Mouse (Mus musculus): ENCODE results near the gene Banp. TPM values are rescaled to one million over a fixed set of nuclear protein-coding genes. Genes with fewer than 3 reads are reported as not detected.

Gene Banp
- polyA plus RNA-seq, 1 experiment = 153 TPM

DNA sequence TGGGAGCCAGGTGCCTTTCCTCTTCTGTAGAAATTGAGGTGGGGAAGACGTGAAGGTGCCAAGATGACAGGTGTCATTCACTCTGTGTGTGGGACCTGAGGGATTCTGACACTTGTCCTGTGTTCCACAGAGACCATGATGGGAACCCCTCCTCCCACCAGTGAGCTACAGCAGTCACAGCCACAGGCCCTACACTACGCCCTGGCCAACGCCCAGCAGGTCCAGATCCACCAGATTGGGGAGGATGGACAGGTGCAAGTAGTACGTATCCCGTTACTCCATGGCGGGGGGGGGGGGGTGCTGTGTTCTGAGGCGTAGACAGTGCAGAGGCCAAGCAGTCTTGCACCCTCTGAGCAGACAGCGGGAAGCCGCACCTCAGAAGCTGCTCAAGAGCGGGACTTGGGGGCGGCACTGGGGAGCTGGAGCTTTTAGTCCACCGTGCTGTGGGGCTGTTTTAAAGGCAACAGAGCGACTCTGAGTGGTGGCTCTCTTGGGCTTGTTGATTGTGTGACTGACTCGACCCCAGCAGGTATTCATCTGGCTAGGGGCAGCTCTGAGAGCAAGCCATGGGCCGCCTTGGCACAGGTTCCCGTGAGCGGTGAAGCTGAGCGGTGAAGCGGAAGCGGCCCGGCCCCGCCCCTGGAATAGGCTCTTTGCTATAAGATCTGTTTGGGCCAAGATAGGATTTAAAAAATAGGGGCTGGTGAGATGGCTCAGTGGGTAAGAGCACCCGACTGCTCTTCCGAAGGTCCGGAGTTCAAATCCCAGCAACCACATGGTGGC is 56.1 kb downstream of the Banp start:
- WGBS = 91% methylated on average over 25 of the region's 25 CpGs
- Histone ChIP-seq H3K27ac (ENCODE audit: control insufficient read depth, insufficient read depth, low read length) (no peak overlapping the region), H3K36me3 (ENCODE audit: control insufficient read depth, insufficient read depth, low read length) (peaks cover 45% of the 10 kb centered on the region), H3K4me1 (replicated peaks; ENCODE audit: control insufficient read depth, insufficient read depth, low read length) (peaks cover 18% of the 10 kb centered on the region), H3K27me3 (ENCODE audit: control insufficient read depth, insufficient read depth, low read length) (no peaks in the 10 kb centered on the region), H3K4me3 (ENCODE audit: control insufficient read depth, insufficient read depth, low read length) (no peak overlapping the region)
- TF ChIP-seq POLR2A (IDR thresholded peaks at IDR 0.05; ENCODE audit: control insufficient read depth, extremely low read depth, insufficient read depth, low read length, poor library complexity) (no peak), CTCF (IDR thresholded peaks at IDR 0.05; ENCODE audit: borderline replicate concordance, control insufficient read depth, extremely low read depth, insufficient read depth, low read length, poor library complexity) (no peak)
- no peak for DNase-seq

DNA sequence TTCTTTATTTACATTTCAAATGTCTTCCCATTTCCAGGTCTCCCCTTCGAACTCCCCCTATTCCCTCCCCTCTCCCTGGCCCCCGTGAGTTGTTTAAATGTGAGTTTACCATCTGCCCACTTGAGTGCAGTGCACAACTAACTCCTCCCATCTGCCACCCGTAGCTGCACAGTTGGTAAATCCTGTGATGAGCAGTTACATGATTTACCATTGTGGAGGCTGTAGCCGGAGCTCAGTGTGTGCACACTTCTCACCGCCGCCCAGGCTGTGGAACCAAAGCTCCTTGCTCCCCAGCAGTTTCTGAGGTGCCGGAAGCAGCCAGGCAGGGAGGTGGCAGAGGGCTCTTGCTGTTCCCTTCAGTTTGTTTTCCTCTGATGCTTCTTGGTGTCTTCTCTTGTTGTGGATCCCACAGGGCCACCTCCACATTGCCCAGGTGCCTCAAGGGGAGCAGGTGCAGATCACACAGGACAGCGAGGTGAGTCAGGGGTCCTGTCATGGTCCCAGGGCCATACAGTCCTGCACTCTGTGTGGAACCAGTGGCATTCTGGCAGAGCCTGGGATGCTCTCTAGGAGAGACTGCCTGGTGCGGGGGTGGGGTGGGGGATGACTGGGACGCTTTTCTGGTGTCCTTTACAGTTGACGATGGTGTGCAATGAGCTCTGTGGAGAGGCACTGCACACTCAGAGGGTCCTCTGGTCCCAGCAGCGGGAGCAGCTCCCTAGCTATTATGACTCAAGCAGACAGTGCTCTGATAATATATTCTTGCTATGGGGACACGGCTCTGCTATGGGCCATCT is 57.3 kb downstream of the Banp start:
- Histone ChIP-seq H3K36me3 (ENCODE audit: control insufficient read depth, insufficient read depth, low read length) (peaks cover 45% of the 10 kb centered on the region), H3K27ac (ENCODE audit: control insufficient read depth, insufficient read depth, low read length) (no peak overlapping the region), H3K4me1 (replicated peaks; ENCODE audit: control insufficient read depth, insufficient read depth, low read length) (peaks cover 18% of the 10 kb centered on the region), H3K4me3 (ENCODE audit: control insufficient read depth, insufficient read depth, low read length) (no peak overlapping the region), H3K27me3 (ENCODE audit: control insufficient read depth, insufficient read depth, low read length) (no peaks in the 10 kb centered on the region)
- WGBS = 70% methylated on average over 13 of the region's 13 CpGs
- DNase-seq = no peak
- TF ChIP-seq POLR2A (IDR thresholded peaks at IDR 0.05; ENCODE audit: control insufficient read depth, extremely low read depth, insufficient read depth, low read length, poor library complexity) (no peak), CTCF (IDR thresholded peaks at IDR 0.05; ENCODE audit: borderline replicate concordance, control insufficient read depth, extremely low read depth, insufficient read depth, low read length, poor library complexity) (no peak)

DNA sequence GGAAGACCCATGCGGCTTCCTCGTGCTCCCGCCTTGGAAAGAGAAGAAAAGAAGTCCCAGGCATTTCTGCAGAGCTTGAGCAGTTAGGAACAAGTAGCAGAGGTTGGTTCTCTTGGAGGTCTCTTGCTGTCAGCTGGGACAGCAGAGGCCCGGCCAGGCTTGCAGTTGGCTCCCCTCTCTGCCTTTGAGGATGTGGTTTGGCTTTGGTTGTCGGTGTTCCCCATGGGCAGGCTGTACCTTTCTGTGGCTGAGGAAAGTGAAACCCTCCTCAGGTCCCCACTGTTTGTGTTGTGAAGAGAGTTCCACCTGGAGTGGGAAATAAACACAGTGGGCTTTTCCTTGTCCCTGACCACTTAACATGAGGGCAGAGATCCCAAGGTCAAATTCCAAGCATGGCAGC is 58.8 kb downstream of the Banp start:
- 10% methylated on average over 5 of the region's 5 CpGs for WGBS
- no peak for TF ChIP-seq POLR2A (IDR thresholded peaks at IDR 0.05; ENCODE audit: control insufficient read depth, extremely low read depth, insufficient read depth, low read length, poor library complexity)
- TF ChIP-seq CTCF (IDR thresholded peaks at IDR 0.05; ENCODE audit: borderline replicate concordance, control insufficient read depth, extremely low read depth, insufficient read depth, low read length, poor library complexity) = no peak
- Histone ChIP-seq H3K4me1 (replicated peaks; ENCODE audit: control insufficient read depth, insufficient read depth, low read length) (peaks cover 18% of the 10 kb centered on the region), H3K4me3 (ENCODE audit: control insufficient read depth, insufficient read depth, low read length) (no peak overlapping the region), H3K36me3 (ENCODE audit: control insufficient read depth, insufficient read depth, low read length) (peaks cover 53% of the 10 kb centered on the region), H3K27ac (ENCODE audit: control insufficient read depth, insufficient read depth, low read length) (peak overlapping the region; percentile 29; the same call in 1 of the 2 replicates), H3K27me3 (ENCODE audit: control insufficient read depth, insufficient read depth, low read length) (no peaks in the 10 kb centered on the region)
- DNase-seq = no peak

DNA sequence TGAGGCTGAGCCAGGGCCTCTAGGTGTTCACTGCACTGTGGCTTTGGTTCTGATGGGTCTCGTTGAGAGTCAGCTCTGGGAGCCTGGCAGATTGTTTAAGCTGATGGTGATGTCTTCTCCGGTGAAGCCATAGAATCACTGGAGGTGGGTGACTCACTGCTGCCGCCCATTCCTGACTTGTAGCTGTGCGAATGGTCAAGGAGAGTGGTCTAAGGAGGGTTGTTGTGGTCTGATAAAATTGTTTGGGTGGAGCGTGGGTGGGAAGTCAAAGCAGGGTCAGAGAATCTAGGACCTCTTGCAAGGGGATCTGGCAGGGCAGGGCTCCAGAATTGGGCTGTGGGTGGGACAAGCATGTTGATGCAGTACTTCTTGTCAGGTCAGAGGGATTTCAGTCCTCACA is 61.1 kb downstream of the Banp start:
- TF ChIP-seq POLR2A (IDR thresholded peaks at IDR 0.05; ENCODE audit: control insufficient read depth, extremely low read depth, insufficient read depth, low read length, poor library complexity) (no peak), CTCF (IDR thresholded peaks at IDR 0.05; ENCODE audit: borderline replicate concordance, control insufficient read depth, extremely low read depth, insufficient read depth, low read length, poor library complexity) (no peak)
- H3K4me3 ChIP-seq (ENCODE audit: control insufficient read depth, insufficient read depth, low read length) = no peak overlapping the region
- H3K27ac ChIP-seq (ENCODE audit: control insufficient read depth, insufficient read depth, low read length) = no peak overlapping the region
- peaks cover 55% of the 10 kb centered on the region for H3K36me3 ChIP-seq (ENCODE audit: control insufficient read depth, insufficient read depth, low read length)
- peaks cover 18% of the 10 kb centered on the region for H3K4me1 ChIP-seq (replicated peaks; ENCODE audit: control insufficient read depth, insufficient read depth, low read length)
- no peaks in the 10 kb centered on the region for H3K27me3 ChIP-seq (ENCODE audit: control insufficient read depth, insufficient read depth, low read length)
- 98% methylated on average over 5 of the region's 5 CpGs for WGBS
- DNase-seq = no peak

DNA sequence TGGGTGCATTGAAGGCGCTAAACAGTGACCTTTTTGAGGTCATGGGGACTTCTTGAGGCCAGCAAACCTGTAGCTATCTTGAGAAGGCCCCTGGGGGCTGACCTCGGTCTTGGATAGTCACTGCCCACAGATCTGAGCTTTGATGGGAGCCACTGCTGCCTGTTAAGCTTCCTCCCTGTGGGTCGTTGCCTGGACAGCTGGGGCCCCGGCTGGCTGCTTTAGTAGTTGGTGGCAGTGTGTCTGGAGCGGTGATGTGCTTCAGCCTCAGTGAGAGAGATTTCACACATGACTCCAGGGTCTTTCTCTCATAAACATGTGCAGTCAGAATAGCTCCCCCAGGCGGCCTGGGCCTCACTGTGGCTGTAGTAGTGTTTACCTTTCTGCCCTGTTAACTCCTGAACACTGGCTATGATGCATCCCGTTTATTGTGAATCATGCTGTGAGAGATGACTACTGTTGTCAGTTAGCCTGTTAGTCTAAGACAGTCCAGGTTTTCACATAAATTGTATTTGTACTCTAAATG is 61.6 kb downstream of the Banp start:
- H3K4me3 ChIP-seq (ENCODE audit: control insufficient read depth, insufficient read depth, low read length) = no peak overlapping the region
- H3K36me3 ChIP-seq (ENCODE audit: control insufficient read depth, insufficient read depth, low read length) = peaks cover 54% of the 10 kb centered on the region
- 65% methylated on average over 7 of the region's 7 CpGs for WGBS
- TF ChIP-seq CTCF (IDR thresholded peaks at IDR 0.05; ENCODE audit: borderline replicate concordance, control insufficient read depth, extremely low read depth, insufficient read depth, low read length, poor library complexity) = no peak
- TF ChIP-seq POLR2A (IDR thresholded peaks at IDR 0.05; ENCODE audit: control insufficient read depth, extremely low read depth, insufficient read depth, low read length, poor library complexity) = no peak
- peaks cover 18% of the 10 kb centered on the region for H3K4me1 ChIP-seq (replicated peaks; ENCODE audit: control insufficient read depth, insufficient read depth, low read length)
- H3K27me3 ChIP-seq (ENCODE audit: control insufficient read depth, insufficient read depth, low read length) = no peaks in the 10 kb centered on the region
- DNase-seq = no peak
- H3K27ac ChIP-seq (ENCODE audit: control insufficient read depth, insufficient read depth, low read length) = no peak overlapping the region

DNA sequence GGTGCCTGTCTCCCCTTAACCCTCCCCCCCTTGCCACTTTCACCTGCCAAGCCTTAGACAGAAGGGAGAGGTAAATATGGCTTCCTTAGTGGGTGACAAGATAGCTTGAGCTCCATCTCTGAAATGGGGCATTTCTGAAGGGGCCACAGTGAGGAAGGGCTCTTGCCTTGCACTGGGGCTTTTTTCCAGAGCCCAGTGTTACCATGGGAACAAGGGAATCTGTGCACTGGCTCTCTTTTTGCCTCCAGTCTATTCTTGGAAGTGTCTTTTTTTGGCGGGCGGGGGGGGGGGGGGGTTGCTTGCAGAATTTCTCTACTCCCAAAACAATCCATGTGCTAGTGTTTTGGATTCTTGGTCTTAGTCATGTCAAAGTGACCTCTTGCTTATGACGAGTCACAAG is 65.1 kb downstream of the Banp start:
- no peak for DNase-seq
- Histone ChIP-seq H3K4me1 (replicated peaks; ENCODE audit: control insufficient read depth, insufficient read depth, low read length) (no peaks in the 10 kb centered on the region), H3K4me3 (ENCODE audit: control insufficient read depth, insufficient read depth, low read length) (no peak overlapping the region), H3K27me3 (ENCODE audit: control insufficient read depth, insufficient read depth, low read length) (no peaks in the 10 kb centered on the region), H3K36me3 (ENCODE audit: control insufficient read depth, insufficient read depth, low read length) (peaks cover 41% of the 10 kb centered on the region; the same call in 1 of the 2 replicates), H3K27ac (ENCODE audit: control insufficient read depth, insufficient read depth, low read length) (no peak overlapping the region)
- TF ChIP-seq POLR2A (IDR thresholded peaks at IDR 0.05; ENCODE audit: control insufficient read depth, extremely low read depth, insufficient read depth, low read length, poor library complexity) (no peak), CTCF (IDR thresholded peaks at IDR 0.05; ENCODE audit: borderline replicate concordance, control insufficient read depth, extremely low read depth, insufficient read depth, low read length, poor library complexity) (no peak)
- 96% methylated on average over 3 of the region's 3 CpGs for WGBS
